Mouse (Mus musculus) neutrophil, adult 5-6 weeks (primary cell): ENCODE measurements at regions not wholly inside any gene's neighbourhood (a gene's known extent, or its start where the extent isn't known, plus 50 kb on each side); places are given as distances from the start of the nearest gene placed in this dataset.

Experiments used
- ATAC-seq: fragments of 151-379, 151-347 bp; 2 replicates; pipeline ENCODE4 v1.8.0; 2017; ENCODE audit warnings: mild to moderate bottlenecking, moderate TSS enrichment; ENCODE audit not compliant: insufficient number of reproducible peaks, poor library complexity, low FRiP score, severe bottlenecking; ENCODE audit errors: extremely low read depth

DNA sequence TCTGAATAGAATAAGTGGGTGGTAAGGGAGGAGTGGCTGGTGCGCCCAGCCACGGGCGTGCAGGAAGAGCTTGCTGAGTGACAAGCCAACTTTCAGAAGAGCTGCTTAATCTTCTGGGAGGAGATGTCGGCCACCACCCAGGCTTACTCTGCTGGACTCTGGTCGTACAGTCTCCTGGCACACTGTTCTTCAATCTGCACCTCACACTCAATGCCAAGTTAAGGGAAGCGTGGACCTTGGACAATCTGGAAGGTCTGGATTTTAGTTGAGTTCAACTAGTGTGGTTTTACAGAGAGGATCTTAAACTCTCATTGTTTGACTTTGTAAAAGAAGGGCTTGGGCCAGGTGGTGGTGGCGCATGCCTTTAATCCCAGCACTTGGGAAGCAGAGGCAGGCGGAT is 138.1 kb upstream of the Stmnd1 start:
- no peak for ATAC-seq

DNA sequence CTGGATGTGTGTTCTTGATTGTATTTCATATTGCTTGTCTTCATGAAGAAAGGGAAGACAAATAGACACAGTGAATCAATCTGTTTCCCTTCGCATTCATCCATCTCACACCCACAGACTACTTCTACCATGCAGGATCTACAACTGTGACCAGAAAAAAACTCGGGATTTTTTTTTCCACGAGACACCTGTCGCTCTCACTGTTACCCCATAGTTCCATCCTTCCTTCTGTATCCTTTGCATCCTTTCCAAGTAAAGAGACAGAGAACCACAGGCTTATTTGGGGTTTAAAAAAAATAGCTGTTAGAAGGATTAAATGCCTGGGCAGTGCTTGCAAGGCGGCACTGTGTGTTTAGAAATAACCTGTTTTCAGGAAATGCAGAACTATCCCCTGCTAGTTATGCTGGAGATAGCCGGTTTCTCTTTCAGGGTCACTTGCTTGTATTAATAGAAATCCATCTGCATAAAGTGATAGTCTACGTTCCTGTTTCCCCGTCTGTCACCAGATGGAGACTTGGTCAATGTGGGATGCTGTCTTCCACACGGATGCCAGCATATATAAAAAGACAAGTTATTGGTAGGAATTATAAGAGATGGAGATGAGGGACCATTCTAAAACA is 144.2 kb upstream of the Stmnd1 start:
- no peak for ATAC-seq

DNA sequence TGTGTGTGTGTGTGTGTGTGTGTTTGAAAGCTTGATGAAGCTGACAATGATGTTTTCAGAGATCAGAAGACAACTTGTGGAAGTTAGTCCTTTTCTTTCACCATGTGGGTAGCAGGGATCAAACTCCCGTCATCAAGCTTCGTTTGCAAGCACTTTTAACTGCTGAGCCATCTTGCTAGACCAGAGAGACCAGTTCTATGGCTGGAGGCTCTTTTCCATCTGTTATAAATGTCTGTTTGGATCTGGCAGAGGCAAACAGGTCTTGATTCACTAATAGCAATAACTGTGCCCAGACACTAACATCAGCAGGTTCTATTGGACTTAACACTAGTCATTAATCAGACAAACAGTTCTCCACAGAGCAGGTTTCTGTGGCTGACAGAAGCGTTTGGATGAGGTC is 150.1 kb upstream of the Stmnd1 start:
- no peak for ATAC-seq

DNA sequence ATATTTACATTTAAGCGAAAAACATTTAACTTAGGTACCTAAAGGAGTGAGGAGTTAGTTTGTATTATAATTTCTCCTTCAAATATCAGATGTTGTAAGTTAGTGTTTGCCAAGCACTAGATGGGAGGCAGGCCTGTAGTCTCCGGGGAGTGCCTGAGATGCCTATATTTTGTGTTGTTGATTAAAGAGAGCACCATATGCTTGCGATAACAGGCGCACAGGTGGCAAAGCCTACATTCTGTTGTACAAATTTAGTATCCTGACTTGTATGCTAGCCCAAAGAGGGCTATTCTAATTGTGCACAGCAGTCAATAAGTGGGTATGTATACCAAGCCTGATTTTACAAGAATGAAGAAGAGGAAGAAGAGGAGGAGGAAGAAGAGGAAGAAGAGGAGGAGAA is 151.8 kb upstream of the Atxn1 start:
- ATAC-seq = no peak

DNA sequence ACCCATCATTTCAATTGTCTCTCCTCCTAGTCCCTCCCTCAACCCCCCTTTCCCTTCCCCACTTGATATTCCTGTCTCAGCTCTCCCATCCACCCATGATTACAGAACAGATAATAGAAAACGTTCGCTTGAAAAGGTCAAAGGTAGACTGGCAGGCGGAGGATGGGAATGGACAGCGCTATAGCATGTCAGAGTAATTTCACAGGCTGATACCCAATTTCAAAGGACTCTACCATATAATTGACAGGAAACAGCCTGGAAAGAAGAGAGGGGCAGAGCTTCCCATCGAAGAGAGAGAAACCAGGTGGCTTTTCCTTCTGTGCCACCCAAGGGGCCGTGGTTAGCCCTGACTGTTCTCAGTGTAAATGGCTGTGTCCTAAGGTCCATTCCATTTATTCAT is 140.2 kb upstream of the Atxn1 start:
- ATAC-seq = no peak

DNA sequence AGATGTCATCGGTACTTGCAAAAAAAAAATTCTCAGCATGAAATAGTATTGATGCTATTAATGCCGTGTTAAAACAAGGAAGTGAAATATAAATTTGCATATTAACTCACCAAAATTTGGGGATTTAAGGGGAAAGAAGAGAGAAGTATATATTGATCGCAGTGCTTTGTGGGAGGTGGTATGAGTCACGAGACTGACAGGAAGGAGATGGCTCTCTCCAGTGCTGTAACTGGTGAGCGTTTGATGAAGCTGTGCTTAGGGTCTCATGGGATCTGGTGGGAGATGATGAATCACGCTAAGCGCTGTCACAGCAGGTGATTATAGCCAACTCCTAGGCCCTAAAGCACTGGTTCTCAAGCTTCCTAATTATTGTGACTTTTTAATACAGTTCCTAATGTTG is 133.8 kb upstream of the Atxn1 start:
- no peak for ATAC-seq

DNA sequence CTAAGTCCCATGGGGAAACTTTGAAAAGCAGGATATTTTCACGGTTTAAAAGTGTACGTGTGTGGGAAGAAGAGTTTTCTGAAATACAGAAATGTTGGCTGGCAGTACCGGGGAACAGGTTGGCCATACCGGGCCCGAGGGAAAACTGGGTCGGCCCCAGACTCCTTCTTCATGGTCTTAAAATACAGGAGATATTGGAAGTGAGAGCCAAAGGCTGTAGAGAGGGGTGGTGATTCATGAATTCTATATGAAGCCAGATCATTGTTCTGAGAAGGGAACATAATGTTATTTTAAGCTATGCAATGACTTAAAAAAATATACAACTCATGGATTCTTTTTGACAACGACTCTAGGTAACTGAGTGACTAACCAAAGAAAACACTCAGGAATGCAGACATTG is 133.3 kb upstream of the Atxn1 start:
- no peak for ATAC-seq

DNA sequence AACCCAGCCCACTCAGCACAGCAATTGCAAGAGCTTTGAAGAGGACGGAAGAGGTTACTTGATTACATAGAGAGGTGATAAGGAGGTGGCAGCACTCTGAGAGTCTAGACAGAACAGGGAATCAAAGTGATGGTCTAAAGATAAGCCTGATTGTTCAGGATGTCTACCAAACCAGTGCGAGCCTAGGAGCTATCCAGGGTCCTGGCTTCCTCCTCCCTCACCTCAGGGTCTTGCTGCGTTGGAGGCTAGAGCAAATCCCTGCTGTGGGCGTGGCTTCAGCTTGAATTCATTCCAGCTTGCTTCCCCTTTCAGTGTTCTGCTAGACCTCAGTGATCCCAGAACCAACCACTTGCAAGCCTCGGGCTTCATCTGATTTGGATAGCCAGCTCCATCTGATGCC is 132.2 kb upstream of the Atxn1 start:
- no peak for ATAC-seq

DNA sequence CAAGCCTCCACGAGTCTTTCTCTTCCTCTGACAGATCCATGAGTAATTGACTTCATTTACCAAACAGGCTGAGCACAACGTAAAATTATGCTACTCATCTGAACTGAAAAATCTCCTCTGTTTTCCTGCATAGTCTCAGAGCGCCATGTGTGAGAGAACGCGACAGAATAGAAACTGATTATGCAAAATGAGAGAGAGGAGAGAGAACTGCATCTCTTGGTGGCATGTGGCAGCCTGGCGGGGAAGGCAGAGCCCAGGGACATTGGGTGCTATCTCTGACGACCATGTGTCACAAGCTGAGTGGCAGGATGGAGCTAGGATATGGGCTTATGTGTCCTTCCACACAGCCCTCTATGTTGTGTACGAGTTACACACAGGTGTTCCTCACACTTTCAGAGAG is 131.6 kb upstream of the Atxn1 start:
- ATAC-seq = no peak

DNA sequence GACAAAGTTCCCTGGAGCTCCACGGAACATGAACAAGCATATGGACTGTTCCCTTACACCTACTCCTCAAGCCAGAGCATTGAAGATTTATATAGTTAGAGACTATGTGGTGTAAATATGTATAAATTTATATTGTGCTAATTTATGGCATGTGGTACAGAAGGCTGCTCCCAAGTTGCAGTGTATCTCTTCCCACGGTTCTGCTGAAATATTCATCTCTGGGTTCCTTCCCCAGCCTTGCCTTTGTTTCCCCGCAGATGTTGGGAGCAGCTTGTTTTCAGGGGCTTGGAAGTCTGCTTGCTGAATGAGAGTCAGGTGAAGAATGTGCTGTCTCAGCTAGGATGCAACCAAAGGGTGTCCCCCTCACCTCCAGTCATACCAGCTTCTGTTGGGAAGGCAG is 128.0 kb upstream of the Atxn1 start:
- no peak for ATAC-seq

DNA sequence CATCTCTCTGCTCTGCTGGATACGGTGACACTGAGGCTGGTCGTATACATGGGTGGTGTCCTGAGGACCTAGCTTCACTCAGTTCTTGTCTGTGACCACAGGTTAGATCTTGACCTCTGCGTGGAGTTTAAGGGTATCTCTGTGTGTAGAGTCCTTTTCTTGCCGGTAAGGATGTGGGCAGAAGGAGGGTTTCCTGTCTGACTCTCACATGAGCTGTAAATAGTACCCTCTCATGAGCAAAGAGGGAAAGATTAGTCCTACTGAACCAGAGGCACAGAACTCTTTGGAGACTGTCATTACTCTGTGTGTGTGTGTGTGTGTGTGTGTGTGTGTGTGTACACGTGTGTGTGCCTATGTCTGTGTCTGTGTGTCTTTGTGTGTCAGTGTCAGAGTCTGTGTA is 126.3 kb upstream of the Atxn1 start:
- ATAC-seq = no peak

DNA sequence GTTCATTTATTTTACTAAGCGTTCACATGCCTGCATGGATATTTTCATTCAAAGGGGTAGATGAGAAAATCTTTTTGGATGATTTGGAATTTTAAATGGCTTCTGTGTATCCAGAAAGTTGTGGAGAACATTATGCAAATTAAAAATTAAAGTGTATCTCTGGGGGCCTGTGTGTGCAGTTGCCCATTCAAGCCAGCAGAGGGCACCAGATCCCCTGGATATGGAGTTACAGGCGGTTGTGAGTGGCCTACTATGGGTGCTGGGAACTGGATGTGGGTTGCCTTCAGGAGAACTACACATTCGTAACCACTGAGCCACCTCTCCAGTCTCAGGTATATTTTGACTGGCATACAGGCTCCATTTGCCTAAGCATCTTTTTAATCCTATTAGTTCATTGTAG is 123.4 kb upstream of the Atxn1 start:
- no peak for ATAC-seq

DNA sequence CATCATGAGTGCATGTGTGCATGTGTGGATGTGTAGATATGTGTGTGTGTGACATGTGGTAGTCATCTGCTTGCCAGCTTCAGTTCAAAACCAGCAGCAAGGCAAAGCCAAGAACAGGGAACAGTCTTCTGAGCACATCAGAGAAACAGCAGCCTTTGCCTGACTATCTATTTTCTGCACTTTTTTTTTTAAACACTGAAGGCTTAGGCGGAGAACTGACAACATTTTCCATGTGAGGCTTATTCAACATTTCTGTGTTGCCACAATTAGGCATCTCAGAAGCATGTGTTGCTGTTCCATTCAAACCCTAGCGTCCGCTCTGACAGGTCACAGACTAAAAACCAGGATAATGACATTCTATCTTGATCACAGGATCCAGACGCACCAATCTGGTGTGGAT is 122.9 kb upstream of the Atxn1 start:
- ATAC-seq = no peak

DNA sequence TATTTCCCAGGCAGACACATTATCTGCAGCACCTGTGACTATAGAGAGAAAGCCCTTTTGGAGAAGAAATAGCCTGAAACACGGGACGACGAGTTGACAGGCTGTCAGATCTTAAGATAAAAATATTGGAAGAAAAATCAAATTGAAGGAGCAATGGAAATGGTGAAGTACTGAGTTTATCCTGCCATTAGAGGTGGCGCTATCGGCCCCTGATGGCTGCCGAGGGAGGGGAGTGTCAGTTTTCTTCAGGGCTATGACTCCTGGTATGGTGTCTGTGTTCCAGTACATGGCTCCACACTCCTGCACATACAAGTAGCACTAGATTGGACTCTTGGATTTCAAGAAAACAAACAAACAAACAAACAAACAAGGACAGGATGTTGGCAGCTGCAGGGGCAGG is 112.1 kb upstream of the Atxn1 start:
- ATAC-seq = no peak

DNA sequence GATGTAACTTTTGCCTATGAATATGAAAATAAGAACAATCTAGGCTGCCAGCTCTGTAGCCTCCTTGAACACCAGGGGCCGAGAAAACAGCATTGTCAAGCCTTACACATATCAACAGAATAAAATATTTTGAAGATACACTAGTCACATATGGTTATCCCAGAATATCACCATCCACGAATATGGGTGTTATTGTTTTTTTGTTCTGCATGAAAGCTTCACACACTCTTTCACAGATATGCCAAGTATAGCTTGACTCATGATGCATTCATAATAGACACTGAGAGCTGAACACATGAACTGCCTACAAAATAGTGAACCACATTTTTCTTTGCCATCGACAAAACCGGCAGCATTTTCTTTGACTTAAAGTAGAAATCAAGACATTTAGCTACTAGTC is 106.9 kb upstream of the Atxn1 start:
- ATAC-seq = no peak

DNA sequence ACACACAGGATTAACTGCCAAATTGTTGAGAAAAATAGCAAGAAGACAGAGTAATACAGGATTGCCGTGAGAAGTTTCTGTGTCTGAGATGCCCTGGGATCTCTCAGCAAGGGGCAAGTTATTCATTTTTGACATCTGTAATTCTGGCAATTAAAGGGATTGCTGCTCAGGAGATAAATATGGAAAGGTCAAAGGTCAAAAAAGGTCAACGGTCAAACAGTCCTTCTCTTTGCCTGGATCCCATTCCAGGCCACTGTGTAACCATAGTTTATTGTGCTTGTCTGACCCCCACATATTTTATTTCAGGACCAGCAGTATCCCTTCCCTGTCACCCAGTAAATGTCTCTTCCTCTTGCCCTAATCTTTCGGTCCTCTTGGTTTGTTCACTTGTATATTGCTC is 104.8 kb upstream of the Atxn1 start:
- no peak for ATAC-seq

DNA sequence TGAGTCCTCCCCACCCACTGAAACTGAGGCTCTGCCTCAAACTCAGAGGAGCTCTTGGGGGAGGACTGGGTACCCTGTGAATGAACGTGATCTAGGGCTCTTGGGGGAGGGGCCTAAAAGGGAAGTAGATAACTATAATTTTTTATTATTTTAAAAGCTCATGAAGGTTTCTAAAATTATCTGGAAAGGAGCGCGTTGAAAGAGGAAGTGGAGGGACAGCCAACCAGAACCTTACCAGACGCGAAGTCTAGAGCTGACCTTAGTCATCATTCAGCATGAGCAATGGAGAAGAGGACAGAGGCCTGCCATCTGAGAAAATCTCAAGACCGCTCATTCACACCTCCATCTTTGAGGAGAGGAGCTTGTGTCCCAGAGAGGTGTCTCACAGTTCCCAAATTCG is 98.0 kb upstream of the Atxn1 start:
- ATAC-seq = peak; percentile 53; the same call in 1 of the 2 replicates

DNA sequence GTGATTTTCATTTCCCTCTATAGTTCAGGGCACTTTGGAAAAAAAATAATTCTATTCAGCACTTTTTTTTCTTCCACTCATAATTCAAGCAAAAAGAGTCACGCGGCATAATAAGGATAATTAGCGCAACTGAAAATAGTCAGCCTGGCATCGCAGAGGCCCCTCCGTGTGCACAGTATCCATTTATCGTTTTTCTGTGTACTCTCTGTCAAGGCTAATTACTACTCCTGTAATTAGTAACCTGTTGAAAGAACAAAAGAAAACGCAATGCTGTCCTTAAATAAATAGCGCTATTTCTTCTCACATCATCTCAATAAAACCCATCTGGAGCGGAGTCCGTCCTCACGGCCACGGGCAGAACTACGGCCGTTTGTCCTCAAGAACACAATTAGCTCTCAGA is 95.1 kb upstream of the Atxn1 start:
- ATAC-seq = no peak

DNA sequence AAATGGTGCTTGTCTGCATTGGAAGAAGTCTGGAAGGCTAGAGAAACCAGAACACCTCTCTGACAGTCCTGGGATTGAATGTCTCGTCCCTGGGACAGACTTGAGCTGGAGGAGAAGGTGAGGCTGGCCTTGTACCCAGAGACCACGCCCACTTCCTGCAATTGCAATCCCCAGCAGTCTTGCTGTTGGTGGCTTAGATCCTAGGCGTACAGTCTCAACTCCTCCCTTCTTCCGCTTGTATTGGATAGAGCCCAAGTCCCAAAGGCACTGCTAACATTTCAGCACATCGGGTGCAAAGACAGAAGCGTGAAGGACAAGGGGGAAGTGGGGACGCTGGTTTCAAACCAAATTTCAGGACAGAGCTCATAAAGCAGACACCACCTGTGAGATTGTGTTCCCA is 94.1 kb upstream of the Atxn1 start:
- ATAC-seq = peak; percentile 39; the same call in 1 of the 2 replicates

DNA sequence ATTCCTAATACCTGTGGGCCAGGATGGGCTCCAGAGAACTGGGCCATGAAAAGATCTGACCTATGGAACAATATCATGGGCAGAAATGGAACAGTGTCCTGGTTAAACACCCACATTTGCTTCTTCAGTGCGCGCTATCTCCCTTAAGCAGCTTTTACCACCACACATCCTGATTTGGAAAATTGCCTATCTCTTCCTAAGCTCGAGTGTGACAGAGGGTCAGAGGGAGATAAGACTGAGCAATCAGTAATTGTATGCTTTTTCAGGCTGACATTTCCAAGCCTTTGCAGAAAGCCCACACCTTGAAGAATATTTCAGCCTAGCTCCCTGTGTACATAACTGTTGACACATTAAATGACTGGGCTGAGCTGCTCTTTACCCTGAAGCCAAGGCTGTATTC is 93.5 kb upstream of the Atxn1 start:
- no peak for ATAC-seq

DNA sequence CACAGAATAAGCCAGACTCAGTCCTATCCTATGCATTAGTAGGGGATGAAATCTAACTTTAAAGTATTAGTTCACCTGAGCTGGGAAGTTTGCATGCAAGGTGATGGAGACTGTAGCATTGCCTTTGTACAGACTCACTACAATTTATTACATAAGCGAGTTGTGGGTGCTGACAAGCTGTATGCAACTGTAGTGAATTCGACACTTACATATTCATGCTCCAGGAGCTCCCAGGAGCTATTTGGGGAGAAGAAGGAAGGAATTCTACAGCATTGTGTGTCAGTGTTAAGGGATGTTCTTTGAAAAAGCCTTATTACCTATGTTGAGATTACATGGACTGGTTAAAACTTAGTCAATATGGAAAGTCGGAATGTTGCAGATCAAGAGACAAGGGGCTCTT is 90.6 kb upstream of the Atxn1 start:
- ATAC-seq = no peak

DNA sequence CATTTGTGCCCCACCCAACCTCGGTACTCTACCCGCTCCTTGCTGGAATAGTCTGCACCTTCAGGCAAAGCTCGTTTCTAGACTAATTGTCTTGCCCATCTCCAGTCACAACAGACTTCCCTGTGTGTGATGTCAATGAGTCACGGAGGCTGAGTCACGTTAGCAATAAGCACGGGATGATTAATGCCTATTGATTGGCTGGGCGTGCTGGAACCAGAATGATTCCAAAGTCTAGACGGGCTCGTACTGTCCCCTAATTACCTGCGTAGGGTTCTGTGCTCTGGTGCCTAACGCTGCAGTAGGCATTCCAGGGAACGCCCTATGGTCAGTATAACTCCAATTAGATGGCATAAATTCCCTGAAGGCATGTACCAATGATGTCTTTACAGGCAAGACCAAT is 78.8 kb upstream of the Atxn1 start:
- no peak for ATAC-seq
